Mouse (Mus musculus) erythroblast, adult 5-6 weeks (primary cell): ENCODE measurements around the gene Eif3c. TPM values are rescaled to one million over a fixed set of nuclear protein-coding genes. Genes with fewer than 3 reads are reported as not detected.

ENCODE experiments used
- ATAC-seq: replicated peaks from 2 replicates; pipeline ENCODE4 v1.8.0; 2016; ENCODE audit warnings: moderate number of reproducible peaks, mild to moderate bottlenecking, moderate TSS enrichment, inconsistent platforms; ENCODE audit not compliant: poor library complexity, low FRiP score, severe bottlenecking
- total RNA-seq, 2 experiments: library from RNA; stranded (forward) in 1 of 2; stranded (reverse) in 1 of 2; fragments of 150-400 nt in 1 of 2; fragments of 200-764, 138-1000 nt in 1 of 2; gene quantifications; 2 replicates each; pipeline versions ENCODE4 v1.2.3 to v1.2.4; 2015 to 2017; ENCODE audit warnings: low replicate concordance in 2 of 2

Gene Eif3c
- total RNA-seq, 2 experiments from 2014 or later = 44.2 to 79.4 TPM

- ATAC-seq = no peak
Measured at GRCm38 (mm10) chr7:126499416-126499815, 66.8 kb downstream of the Eif3c start.

DNA sequence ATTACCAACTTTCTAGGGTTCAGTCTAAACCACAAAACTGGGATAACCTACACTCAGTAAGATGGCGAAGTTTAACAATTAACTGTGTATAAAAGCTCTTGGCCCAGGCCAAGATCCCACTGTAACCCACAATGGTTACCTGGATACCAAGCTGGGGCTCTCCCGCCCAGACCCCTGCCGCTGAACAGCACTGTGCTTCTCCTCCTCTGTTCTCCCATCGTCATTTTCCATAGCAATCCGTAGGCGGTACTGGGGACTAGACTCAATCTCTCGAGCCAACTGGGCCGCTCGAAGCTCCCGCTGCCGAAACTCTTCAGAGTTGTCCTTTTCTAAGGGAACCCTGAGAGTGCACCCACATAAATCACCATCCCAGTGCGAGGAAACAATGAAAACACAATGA, 68.2 kb downstream of the Eif3c start:
- no peak for ATAC-seq

- no peak for ATAC-seq
Measured at GRCm38 (mm10) chr7:126496475-126496874, 69.7 kb downstream of the Eif3c start.

Other genes starting within 250 kb of the Eif3c start
- gene Lat, start 196.8 kb downstream of the Eif3c start, total RNA-seq (2015; ENCODE audit: low replicate concordance) = 1.9 and 2.3 TPM in 2 replicates
- gene Lat, start 196.8 kb downstream of the Eif3c start, total RNA-seq (2017; ENCODE audit: low replicate concordance) = 0.94 and 11.8 TPM in 2 replicates
- gene Spns1, start 189.0 kb downstream of the Eif3c start, total RNA-seq (2015; ENCODE audit: low replicate concordance) = 1.5 and 7.5 TPM in 2 replicates
- gene Spns1, start 189.0 kb downstream of the Eif3c start, total RNA-seq (2017; ENCODE audit: low replicate concordance) = 1.7 and 2.5 TPM in 2 replicates
- 5.6 and 6.3 TPM in 2 replicates for gene Nfatc2ip, start 169.7 kb downstream of the Eif3c start, total RNA-seq (2015; ENCODE audit: low replicate concordance)
- 9.8 and 17.8 TPM in 2 replicates for gene Nfatc2ip, start 169.7 kb downstream of the Eif3c start, total RNA-seq (2017; ENCODE audit: low replicate concordance)
- not detected in 2 replicates for gene Cd19, start 151.5 kb downstream of the Eif3c start, total RNA-seq (2015; ENCODE audit: low replicate concordance)
- gene Cd19, start 151.5 kb downstream of the Eif3c start, total RNA-seq (2017; ENCODE audit: low replicate concordance) = 0.28 TPM in 1 of 2 replicates, not detected in the other
- gene Rabep2, start 137.7 kb downstream of the Eif3c start, total RNA-seq (2015; ENCODE audit: low replicate concordance) = 2.3 and 2.9 TPM in 2 replicates
- 2.0 and 4.3 TPM in 2 replicates for gene Rabep2, start 137.7 kb downstream of the Eif3c start, total RNA-seq (2017; ENCODE audit: low replicate concordance)
- gene Atp2a1, start 103.3 kb downstream of the Eif3c start, total RNA-seq (2015; ENCODE audit: low replicate concordance) = not detected in 2 replicates
- not detected in 2 replicates for gene Atp2a1, start 103.3 kb downstream of the Eif3c start, total RNA-seq (2017; ENCODE audit: low replicate concordance)
- 4.0 and 7.7 TPM in 2 replicates for gene Sh2b1, start 91.0 kb downstream of the Eif3c start, total RNA-seq (2015; ENCODE audit: low replicate concordance)
- gene Sh2b1, start 91.0 kb downstream of the Eif3c start, total RNA-seq (2017; ENCODE audit: low replicate concordance) = 6.6 and 19.6 TPM in 2 replicates
- 11.3 and 12.5 TPM in 2 replicates for gene Tufm, start 79.0 kb downstream of the Eif3c start, total RNA-seq (2015; ENCODE audit: low replicate concordance)
- 7.3 and 8.2 TPM in 2 replicates for gene Tufm, start 79.0 kb downstream of the Eif3c start, total RNA-seq (2017; ENCODE audit: low replicate concordance)
- gene Atxn2l, start 63.0 kb downstream of the Eif3c start, total RNA-seq (2015; ENCODE audit: low replicate concordance) = 35.2 and 47.2 TPM in 2 replicates
- 28.8 and 35.0 TPM in 2 replicates for gene Atxn2l, start 63.0 kb downstream of the Eif3c start, total RNA-seq (2017; ENCODE audit: low replicate concordance)
- 4.8 and 9.8 TPM in 2 replicates for gene Apobr, start 18.5 kb upstream of the Eif3c start, total RNA-seq (2015; ENCODE audit: low replicate concordance)
- 9.3 and 9.5 TPM in 2 replicates for gene Apobr, start 18.5 kb upstream of the Eif3c start, total RNA-seq (2017; ENCODE audit: low replicate concordance)
- 4.4 and 30.9 TPM in 2 replicates for gene Cln3, start 19.4 kb upstream of the Eif3c start, total RNA-seq (2015; ENCODE audit: low replicate concordance)
- 9.1 and 9.9 TPM in 2 replicates for gene Cln3, start 19.4 kb upstream of the Eif3c start, total RNA-seq (2017; ENCODE audit: low replicate concordance)
- not detected in 2 replicates for gene Il27, start 28.5 kb upstream of the Eif3c start, total RNA-seq (2015; ENCODE audit: low replicate concordance)
- not detected in 2 replicates for gene Il27, start 28.5 kb upstream of the Eif3c start, total RNA-seq (2017; ENCODE audit: low replicate concordance)
- 10.4 and 11.9 TPM in 2 replicates for gene Nupr1, start 64.5 kb upstream of the Eif3c start, total RNA-seq (2015; ENCODE audit: low replicate concordance)
- 5.9 and 9.0 TPM in 2 replicates for gene Nupr1, start 64.5 kb upstream of the Eif3c start, total RNA-seq (2017; ENCODE audit: low replicate concordance)
- 33.6 and 37.9 TPM in 2 replicates for gene Sgf29, start 82.9 kb upstream of the Eif3c start, total RNA-seq (2015; ENCODE audit: low replicate concordance)
- 6.8 and 17.6 TPM in 2 replicates for gene Sgf29, start 82.9 kb upstream of the Eif3c start, total RNA-seq (2017; ENCODE audit: low replicate concordance)
- gene Sult1a1, start 110.0 kb upstream of the Eif3c start, total RNA-seq (2015; ENCODE audit: low replicate concordance) = not detected in 2 replicates
- 3.6 and 6.0 TPM in 2 replicates for gene Sult1a1, start 110.0 kb upstream of the Eif3c start, total RNA-seq (2017; ENCODE audit: low replicate concordance)
- 4.8 and 13.4 TPM in 2 replicates for gene Bola2, start 129.0 kb upstream of the Eif3c start, total RNA-seq (2015; ENCODE audit: low replicate concordance)
- 11.6 and 27.2 TPM in 2 replicates for gene Bola2, start 129.0 kb upstream of the Eif3c start, total RNA-seq (2017; ENCODE audit: low replicate concordance)
- 0.19 and 1.9 TPM in 2 replicates for gene Slx1b, start 129.4 kb upstream of the Eif3c start, total RNA-seq (2015; ENCODE audit: low replicate concordance)
- gene Slx1b, start 129.4 kb upstream of the Eif3c start, total RNA-seq (2017; ENCODE audit: low replicate concordance) = 0.42 and 1.4 TPM in 2 replicates
- gene Coro1a, start 141.4 kb upstream of the Eif3c start, total RNA-seq (2015; ENCODE audit: low replicate concordance) = 127 and 157 TPM in 2 replicates
- 132 and 182 TPM in 2 replicates for gene Coro1a, start 141.4 kb upstream of the Eif3c start, total RNA-seq (2017; ENCODE audit: low replicate concordance)
- 46.1 and 51.8 TPM in 2 replicates for gene Mapk3, start 193.2 kb upstream of the Eif3c start, total RNA-seq (2015; ENCODE audit: low replicate concordance)
- 10.9 and 19.4 TPM in 2 replicates for gene Mapk3, start 193.2 kb upstream of the Eif3c start, total RNA-seq (2017; ENCODE audit: low replicate concordance)
- 5.6 TPM in 1 of 2 replicates, not detected in the other for gene Gdpd3, start 199.9 kb upstream of the Eif3c start, total RNA-seq (2015; ENCODE audit: low replicate concordance)
- gene Gdpd3, start 199.9 kb upstream of the Eif3c start, total RNA-seq (2017; ENCODE audit: low replicate concordance) = 5.4 and 7.2 TPM in 2 replicates
- gene Ypel3, start 210.5 kb upstream of the Eif3c start, total RNA-seq (2015; ENCODE audit: low replicate concordance) = 752 and 763 TPM in 2 replicates
- gene Ypel3, start 210.5 kb upstream of the Eif3c start, total RNA-seq (2017; ENCODE audit: low replicate concordance) = 364 and 550 TPM in 2 replicates
- gene Tbx6, start 215.1 kb upstream of the Eif3c start, total RNA-seq (2015; ENCODE audit: low replicate concordance) = 28.8 and 31.9 TPM in 2 replicates
- 12.3 and 23.2 TPM in 2 replicates for gene Tbx6, start 215.1 kb upstream of the Eif3c start, total RNA-seq (2017; ENCODE audit: low replicate concordance)
- gene Ppp4c, start 226.1 kb upstream of the Eif3c start, total RNA-seq (2015; ENCODE audit: low replicate concordance) = 46.7 and 84.9 TPM in 2 replicates
- 43.5 and 62.7 TPM in 2 replicates for gene Ppp4c, start 226.1 kb upstream of the Eif3c start, total RNA-seq (2017; ENCODE audit: low replicate concordance)
- gene Fam57b, start 231.3 kb upstream of the Eif3c start, total RNA-seq (2015; ENCODE audit: low replicate concordance) = not detected in 2 replicates
- gene Fam57b, start 231.3 kb upstream of the Eif3c start, total RNA-seq (2017; ENCODE audit: low replicate concordance) = not detected in 2 replicates